Comparison of ENCODE assay signal across 8 mouse cellular contexts in genomic region chr10:111166057-111166841, GRCm38 (mm10). TPM values are rescaled to one million over a fixed set of nuclear protein-coding genes. Genes with fewer than 3 reads are reported as not detected.
DNase-seq lines count a peak whose midpoint lies in the region; ATAC-seq and TF ChIP-seq lines count a peak whose summit lies in the region.

No protein-coding gene starts in this region.

- H3K9me3 ChIP-seq in CH12.LX (replicated peaks; ENCODE audit: low read length), result no peaks in the 10 kb centered on the region
- H3K9me3 ChIP-seq in forebrain, embryonic 16.5 days (ENCODE audit: control insufficient read depth, low read length), result no peaks in the 10 kb centered on the region
- no peaks in the 10 kb centered on the region for H3K9me3 ChIP-seq in liver, embryonic 14.5 days (ENCODE audit: control insufficient read depth, low read length)

- TF ChIP-seq EP300 in heart, adult 2 months (IDR thresholded peaks at IDR 0.05; ENCODE audit: insufficient read depth, low read depth, low read length), result no peak
- TF ChIP-seq EP300 in CH12.LX (IDR thresholded peaks at IDR 0.05; ENCODE audit: low read length), result no peak
- no peak for TF ChIP-seq EP300 in liver, embryonic 14.5 days (IDR thresholded peaks at IDR 0.05; ENCODE audit: low read depth)

- in situ Hi-C loops in CH12.LX (cut with MboI; ENCODE audit: low pct_ligation_motif_present, low pct_unique_long_range_greater_than_20kb, low sequenced_read_pairs), result no loop called here

- peak overlapping the region; percentile 90 for H3K27ac ChIP-seq in heart, adult 2 months
- H3K27ac ChIP-seq in CH12.LX (ENCODE audit: insufficient read depth, low read depth), result no peak overlapping the region
- no peak overlapping the region for H3K27ac ChIP-seq in forebrain, embryonic 16.5 days (ENCODE audit: low read length)
- H3K27ac ChIP-seq in liver, embryonic 14.5 days, result peak overlapping the region; percentile 89

- intact Hi-C loops in heart, adult 2 months (cut with DNase I), result loop anchor here (1.0 kb wide), 1 partner anchor 174 kb away; no protein-coding TSS in a partner anchor
- intact Hi-C loops in heart, postnatal 25 days (cut with DNase I), result loop anchor here (5.0 kb wide), 3 partner anchors 61 to 189 kb away; no protein-coding TSS in a partner anchor

- ATAC-seq in forebrain, embryonic 16.5 days, result no peak
- no peak for ATAC-seq in liver, embryonic 14.5 days (ENCODE audit: insufficient read depth)

- 48% methylated on average over 4 of the region's 4 CpGs for WGBS in heart, adult 2 months
- 28% methylated on average over 4 of the region's 4 CpGs for WGBS in forebrain, embryonic 16.5 days
- WGBS in liver, embryonic 14.5 days (ENCODE audit: insufficient replicate concordance), result 44% methylated on average over 4 of the region's 4 CpGs

- peak overlapping the region; percentile 98 for H3K4me2 ChIP-seq in CH12.LX (ENCODE audit: insufficient read depth, low read depth, poor library complexity, severe bottlenecking)
- peak overlapping the region; percentile 70 for H3K4me2 ChIP-seq in forebrain, embryonic 16.5 days (ENCODE audit: low read length)
- H3K4me2 ChIP-seq in liver, embryonic 14.5 days (ENCODE audit: low read depth), result peak overlapping the region; percentile 80

- dilution Hi-C loops in CH12.LX (cut with MboI; ENCODE audit: extremely low pct_ligation_motif_present, extremely low pct_unique_long_range_greater_than_20kb, low sequenced_read_pairs), result no loop called here

- no peak for TF ChIP-seq POLR2A in heart, adult 2 months (IDR thresholded peaks at IDR 0.05; ENCODE audit: insufficient read depth, low read depth, low read length)
- TF ChIP-seq POLR2A in CH12.LX (IDR thresholded peaks at IDR 0.05; ENCODE audit: low read depth, low read length), result no peak

- no peak for TF ChIP-seq CTCF in heart, adult 2 months (IDR thresholded peaks at IDR 0.05)
- no peak for TF ChIP-seq CTCF in CH12.LX (conservative IDR thresholded peaks at IDR 0.05 in 1 of 2, IDR thresholded peaks at IDR 0.05 in 1 of 2; ENCODE audit: low read depth in 2 of 2, low read length in 2 of 2)
- TF ChIP-seq CTCF in liver, embryonic 14.5 days (IDR thresholded peaks at IDR 0.05; ENCODE audit: low read depth), result no peak

- TF ChIP-seq RAD21 in CH12.LX (IDR thresholded peaks at IDR 0.05; ENCODE audit: low read depth, low read length), result no peak

- peaks cover 12% of the 10 kb centered on the region for H3K4me1 ChIP-seq in heart, adult 2 months (ENCODE audit: control insufficient read depth, insufficient read depth, low read length)
- H3K4me1 ChIP-seq in CH12.LX (ENCODE audit: control insufficient read depth in 1 of 2, insufficient read depth in 2 of 2), result peaks cover 8 to 59% of the 10 kb centered on the region in 2 experiments
- peaks cover 12% of the 10 kb centered on the region for H3K4me1 ChIP-seq in forebrain, embryonic 16.5 days (replicated peaks; ENCODE audit: control insufficient read depth, insufficient read depth, low read length)
- peaks cover 43 to 47% of the 10 kb centered on the region in 2 experiments for H3K4me1 ChIP-seq in liver, embryonic 14.5 days (replicated peaks; ENCODE audit: control insufficient read depth in 2 of 2, insufficient read depth in 2 of 2, low read length in 1 of 2)

- H3K4me3 ChIP-seq in heart, adult 2 months, result peak overlapping the region; percentile 97
- peak overlapping the region; percentile 82 to 100 (median 85) for H3K4me3 ChIP-seq in CH12.LX (replicated peaks in 1 of 3; ENCODE audit: low read depth in 2 of 3, low read length in 2 of 3, poor library complexity in 1 of 3)
- H3K4me3 ChIP-seq in forebrain, embryonic 16.5 days (replicated peaks; ENCODE audit: low read length), result peak overlapping the region; percentile 86
- peak overlapping the region; percentile 78 to 99 for H3K4me3 ChIP-seq in liver, embryonic 14.5 days (ENCODE audit: insufficient read depth in 1 of 2, low read depth in 2 of 2, low read length in 2 of 2)

- H3K36me3 ChIP-seq in heart, adult 2 months (ENCODE audit: control insufficient read depth, insufficient read depth, low read length), result peaks cover 28% of the 10 kb centered on the region
- peaks cover 0 to 5% of the 10 kb centered on the region in 2 experiments for H3K36me3 ChIP-seq in CH12.LX (replicated peaks in 1 of 2; ENCODE audit: control insufficient read depth in 1 of 2, insufficient read depth in 1 of 2, low read length in 1 of 2)
- H3K36me3 ChIP-seq in forebrain, embryonic 16.5 days (ENCODE audit: control insufficient read depth, insufficient read depth), result no peaks in the 10 kb centered on the region
- H3K36me3 ChIP-seq in liver, embryonic 14.5 days (replicated peaks; ENCODE audit: control insufficient read depth, insufficient read depth, low read depth), result no peaks in the 10 kb centered on the region

- H3K9ac ChIP-seq in heart, adult 2 months (ENCODE audit: low read depth, low read length), result peak overlapping the region; percentile 99; the same call in 1 of the 2 replicates
- H3K9ac ChIP-seq in CH12.LX (ENCODE audit: insufficient read depth, low read depth), result peak overlapping the region; percentile 90
- peak overlapping the region; percentile 97; the same call in 1 of the 2 replicates for H3K9ac ChIP-seq in forebrain, embryonic 16.5 days (replicated peaks; ENCODE audit: low read depth, low read length)
- peak overlapping the region; percentile 99 for H3K9ac ChIP-seq in liver, embryonic 14.5 days (replicated peaks)

- H3K79me2 ChIP-seq in heart, adult 2 months (replicated peaks; ENCODE audit: control insufficient read depth, insufficient read depth, low read length), result peaks cover 7% of the 10 kb centered on the region
- peaks cover 54% of the 10 kb centered on the region for H3K79me2 ChIP-seq in CH12.LX (replicated peaks; ENCODE audit: control insufficient read depth, extremely low read depth, insufficient read depth, poor library complexity, severe bottlenecking)

- no peak for DNase-seq in heart, adult 2 months
- DNase-seq in heart, postnatal 25 days (ENCODE audit: low spot score), result no peak
- no peak for DNase-seq in CH12.LX (ENCODE audit: extremely low read depth)
- DNase-seq in liver, embryonic 14.5 days (ENCODE audit: low read depth in 3 of 3, low spot score in 3 of 3), result no peak
- no peak for DNase-seq in gastrocnemius, postnatal 4 days (ENCODE audit: low spot score in 2 of 2)
- no peak for DNase-seq in gastrocnemius, adult 8-10 months (ENCODE audit: low spot score in 2 of 2)
- DNase-seq in embryo, embryonic 11 days, result no peak

- H3K27me3 ChIP-seq in heart, adult 2 months (ENCODE audit: control insufficient read depth, insufficient read depth, low read length), result no peaks in the 10 kb centered on the region
- no peaks in the 10 kb centered on the region for H3K27me3 ChIP-seq in CH12.LX (replicated peaks)
- no peaks in the 10 kb centered on the region for H3K27me3 ChIP-seq in forebrain, embryonic 16.5 days (replicated peaks; ENCODE audit: control insufficient read depth, insufficient read depth, low read length)
- no peaks in the 10 kb centered on the region for H3K27me3 ChIP-seq in liver, embryonic 14.5 days (ENCODE audit: control insufficient read depth, insufficient read depth, low read length)

TF ChIP-seq in CH12.LX, 34 proteins besides CTCF, POLR2A, EP300 and RAD21:
- TF ChIP-seq BHLHE40 (IDR thresholded peaks at IDR 0.05; ENCODE audit: low read depth, low read length) (no peak), SIN3A (IDR thresholded peaks at IDR 0.05; ENCODE audit: low read length) (no peak), KAT2A (IDR thresholded peaks at IDR 0.05; ENCODE audit: insufficient replicate concordance, low read length) (no peak), ZC3H11A (IDR thresholded peaks at IDR 0.05; ENCODE audit: low read depth, low read length) (no peak), MEF2A (IDR thresholded peaks at IDR 0.05; ENCODE audit: borderline replicate concordance, low read depth, low read length) (no peak), CHD2 (IDR thresholded peaks at IDR 0.05; ENCODE audit: low read length) (no peak), ELF1 (IDR thresholded peaks at IDR 0.05; ENCODE audit: low read depth, low read length) (no peak), POLR2AphosphoS2 (IDR thresholded peaks at IDR 0.05; ENCODE audit: low read depth, low read length) (no peak), SMC3 (IDR thresholded peaks at IDR 0.05; ENCODE audit: low read depth, low read length) (no peak), PAX5 (IDR thresholded peaks at IDR 0.05; ENCODE audit: low read length) (no peak), JUN (IDR thresholded peaks at IDR 0.05; ENCODE audit: insufficient read depth, low read depth, low read length) (no peak), ETS1 (conservative IDR thresholded peaks at IDR 0.05; ENCODE audit: low read depth, low read length) (no peak), GABPA (IDR thresholded peaks at IDR 0.05; ENCODE audit: insufficient replicate concordance, low read depth, low read length) (no peak), TCF12 (IDR thresholded peaks at IDR 0.05; ENCODE audit: low read depth, low read length) (no peak), MAFK (IDR thresholded peaks at IDR 0.05; ENCODE audit: insufficient replicate concordance, low read length) (no peak), ZNF384 (IDR thresholded peaks at IDR 0.05; ENCODE audit: low read depth, low read length) (no peak), TBP (conservative IDR thresholded peaks at IDR 0.05; ENCODE audit: low read depth, low read length) (no peak)

RNA-seq across cellular contexts. Expression of gene Osbpl8, which starts 1.7 kb away (rescaled TPM):
- total RNA-seq in heart, adult 2 months (2021), result 10 to 100 TPM; 70.0 to 73.7 TPM
- 10.9 and 23.9 TPM in 2 replicates for polyA plus RNA-seq in heart, adult 2 months (2012; rRNA removed)
- 10 to 100 TPM; 68.3 to 69.5 TPM for total RNA-seq in heart, postnatal 25 days (2021)
- total RNA-seq in CH12.LX (2012; rRNA removed) (18.0 and 23.4 TPM in 2 replicates), CH12.LX (2014; rRNA removed) (26.4 and 29.6 TPM in 2 replicates)
- polyA plus RNA-seq in CH12.LX (2012; ENCODE audit: insufficient read length, low read depth), result 12.9 and 13.0 TPM in 2 replicates
- 23.7 and 23.8 TPM in 2 replicates for polyA plus RNA-seq in forebrain, embryonic 16.5 days (2015; fragmentation: Nextera tagmentation; extraction: Ambion mirVana)
- 4.8 and 6.3 TPM in 2 replicates for polyA plus RNA-seq in liver, embryonic 14.5 days (2012; rRNA removed)
- polyA plus RNA-seq in liver, embryonic 14.5 days (2014; fragmentation: Nextera tagmentation; extraction: Ambion mirVana), result 7.2 and 7.7 TPM in 2 replicates
- total RNA-seq in gastrocnemius, postnatal 4 days (2021), result 10 to 100 TPM; 22.5 to 24.8 TPM
- total RNA-seq in gastrocnemius, adult 8-10 months (2022), result 10 to 100 TPM; 13.7 to 16.9 (median 14.6) TPM

Comparison
In these comparisons a context has a peak if more than half of its experiments do, and no peak if none do; other contexts are left out.
1. H3K27ac ChIP-seq: peak in heart, adult 2 months (single experiment) and liver, embryonic 14.5 days (single experiment); none in CH12.LX (single experiment) and forebrain, embryonic 16.5 days (single experiment).
2. Peak in every context shown above with its lines, with median percentiles within 50 percentile points of each other: H3K4me3 ChIP-seq, H3K9ac ChIP-seq and H3K4me2 ChIP-seq.